Mouse (Mus musculus): ENCODE data around the gene H2-K1.

- no peak for TF ChIP-seq CTCF (IDR thresholded peaks at IDR 0.05; ENCODE audit: control insufficient read depth, insufficient read depth, insufficient replicate concordance, low read depth, low read length)
- TF ChIP-seq POLR2A (IDR thresholded peaks at IDR 0.05; ENCODE audit: control insufficient read depth, low read depth, low read length), result peak; percentile 58; the same call in 1 of the 2 replicates
These were observed 32.1 kb upstream of the H2-K1 start for GRCm38 (mm10) chr17:34032174-34032632.
